15 mouse cellular contexts compared by ENCODE assay signal in genomic region chr16:36063315-36063714, GRCm38 (mm10). TPM values are rescaled to one million over a fixed set of nuclear protein-coding genes. Genes with fewer than 3 reads are reported as not detected.
A peak's percentile ranks its signal among the peaks of the same experiment; 100 is the strongest.
DNase-seq lines count a peak whose midpoint lies in the region; ATAC-seq and TF ChIP-seq lines count a peak whose summit lies in the region.
"Had no signal": no experiment of that assay in that cellular context is flagged by ENCODE, and none has a peak within 500 bp of the region (broad histone marks: within the 10 kb centered on the region; RNA-seq: fewer than 3 reads in every experiment).

No protein-coding gene starts in this region.

- H3K36me3 ChIP-seq in heart, embryonic 14.5 days (ENCODE audit: control insufficient read depth, insufficient read depth, low read length) = peaks cover 28% of the 10 kb centered on the region
- H3K36me3 ChIP-seq in liver, embryonic 11.5 days (ENCODE audit: control insufficient read depth, insufficient read depth, low read length) = peaks cover 3% of the 10 kb centered on the region; the same call in 1 of the 2 replicates
- H3K36me3 ChIP-seq in liver, postnatal 0 days (replicated peaks; ENCODE audit: insufficient read depth, low read length) = peaks cover 2% of the 10 kb centered on the region; the same call in 1 of the 2 replicates
- H3K36me3 ChIP-seq in liver, embryonic 15.5 days (replicated peaks) = peaks cover 11% of the 10 kb centered on the region; the same call in 1 of the 2 replicates

- no peak overlapping the region for H3K4me3 ChIP-seq in heart, embryonic 14.5 days (ENCODE audit: control insufficient read depth in 1 of 2, insufficient read depth in 1 of 2, low read depth in 1 of 2, low read length in 2 of 2)
- no peak overlapping the region for H3K4me3 ChIP-seq in liver, embryonic 11.5 days (ENCODE audit: low read depth, low read length)
- no peak overlapping the region for H3K4me3 ChIP-seq in liver, postnatal 0 days (ENCODE audit: low read depth, low read length)
- H3K4me3 ChIP-seq in liver, embryonic 15.5 days (replicated peaks) = no peak overlapping the region
- H3K4me3 ChIP-seq: embryonic facial prominence, embryonic 13.5 days had no signal

- no peaks in the 10 kb centered on the region for H3K9me3 ChIP-seq in heart, embryonic 14.5 days (ENCODE audit: control insufficient read depth, low read length)
- H3K9me3 ChIP-seq in liver, embryonic 11.5 days (ENCODE audit: control insufficient read depth, low read length) = no peaks in the 10 kb centered on the region
- no peaks in the 10 kb centered on the region for H3K9me3 ChIP-seq in liver, postnatal 0 days (ENCODE audit: low read length)
- no peaks in the 10 kb centered on the region for H3K9me3 ChIP-seq in liver, embryonic 15.5 days (replicated peaks)
- H3K9me3 ChIP-seq: embryonic facial prominence, embryonic 13.5 days had no signal

- no peak for ATAC-seq in heart, embryonic 14.5 days (ENCODE audit: insufficient number of reproducible peaks, insufficient read depth, low FRiP score, low read depth)
- ATAC-seq in liver, embryonic 11.5 days (replicated peaks; ENCODE audit: low FRiP score) = no peak
- no peak for ATAC-seq in liver, postnatal 0 days
- ATAC-seq in liver, embryonic 15.5 days (ENCODE audit: insufficient read depth) = no peak
- ATAC-seq in megakaryocyte, adult 5-6 weeks (ENCODE audit: poor library complexity, severe bottlenecking) = no peak

- H3K4me1 ChIP-seq in heart, embryonic 14.5 days (ENCODE audit: control insufficient read depth in 2 of 2, insufficient read depth in 2 of 2, low read length in 2 of 2) = peaks cover 27 to 74% of the 10 kb centered on the region in 2 experiments
- H3K4me1 ChIP-seq in liver, embryonic 11.5 days (replicated peaks; ENCODE audit: control insufficient read depth, insufficient read depth, low read length) = peaks cover 21% of the 10 kb centered on the region; the same call in 1 of the 2 replicates
- peaks cover 11% of the 10 kb centered on the region for H3K4me1 ChIP-seq in liver, postnatal 0 days (ENCODE audit: insufficient read depth)
- H3K4me1 ChIP-seq in liver, embryonic 15.5 days (replicated peaks) = peaks cover 39% of the 10 kb centered on the region

- H3K4me2 ChIP-seq in heart, embryonic 14.5 days (ENCODE audit: low read length) = no peak overlapping the region
- no peak overlapping the region for H3K4me2 ChIP-seq in liver, embryonic 11.5 days
- no peak overlapping the region for H3K4me2 ChIP-seq in liver, postnatal 0 days (ENCODE audit: low read depth, low read length)
- no peak overlapping the region for H3K4me2 ChIP-seq in liver, embryonic 15.5 days
- H3K4me2 ChIP-seq: embryonic facial prominence, embryonic 13.5 days had no signal

- DNase-seq in cerebellum, postnatal 25 days = peak; percentile 15 to 23
- no peak for DNase-seq in cerebellum, adult 11 months
- no peak for DNase-seq in heart, postnatal 10 days
- no peak for DNase-seq in liver, embryonic 11.5 days (ENCODE audit: low spot score)
- DNase-seq in liver, postnatal 0 days = no peak
- DNase-seq: cerebellum, adult 9-11 months; kidney, postnatal 10 days; layer of hippocampus, postnatal 36 days; midbrain, embryonic 14.5 days; right cerebral cortex, postnatal 14 days; thymus, adult 18-20 months had no signal

- TF ChIP-seq CTCF in liver, postnatal 0 days (IDR thresholded peaks at IDR 0.05; ENCODE audit: low read depth) = no peak

- H3K27me3 ChIP-seq in heart, embryonic 14.5 days (ENCODE audit: control insufficient read depth, insufficient read depth, low read length) = no peaks in the 10 kb centered on the region
- no peaks in the 10 kb centered on the region for H3K27me3 ChIP-seq in liver, embryonic 11.5 days (replicated peaks; ENCODE audit: control insufficient read depth, insufficient read depth, low read length)
- H3K27me3 ChIP-seq in liver, postnatal 0 days (ENCODE audit: insufficient read depth, low read length) = no peaks in the 10 kb centered on the region
- no peaks in the 10 kb centered on the region for H3K27me3 ChIP-seq in liver, embryonic 15.5 days
- H3K27me3 ChIP-seq: embryonic facial prominence, embryonic 13.5 days had no signal

- peak overlapping the region; percentile 47 to 73; a peak in 2 of 4 replicates for H3K27ac ChIP-seq in heart, embryonic 14.5 days (replicated peaks in 1 of 2; ENCODE audit: control insufficient read depth in 1 of 2, insufficient read depth in 1 of 2, low read depth in 2 of 2, low read length in 2 of 2)
- peak overlapping the region; percentile 48 for H3K27ac ChIP-seq in liver, embryonic 11.5 days (ENCODE audit: low read depth, low read length)
- H3K27ac ChIP-seq in liver, postnatal 0 days (ENCODE audit: low read depth) = no peak overlapping the region
- 0 out of 2 replicates have a peak overlapping the region, but pooled peaks have one; percentile 2 for H3K27ac ChIP-seq in liver, embryonic 15.5 days (replicated peaks)
- H3K27ac ChIP-seq: embryonic facial prominence, embryonic 13.5 days had no signal

- intact Hi-C loops in heart, postnatal 10 days (cut with DNase I) = no loop called here

- H3K9ac ChIP-seq in heart, embryonic 14.5 days (ENCODE audit: low read length) = peak overlapping the region; percentile 36
- H3K9ac ChIP-seq in liver, embryonic 11.5 days (ENCODE audit: low read depth, low read length) = no peak overlapping the region
- H3K9ac ChIP-seq in liver, postnatal 0 days (replicated peaks) = no peak overlapping the region
- no peak overlapping the region for H3K9ac ChIP-seq in liver, embryonic 15.5 days
- H3K9ac ChIP-seq: embryonic facial prominence, embryonic 13.5 days had no signal

- 67% methylated on average over 2 of the region's 2 CpGs for WGBS in heart, embryonic 14.5 days
- 81% methylated on average over 2 of the region's 2 CpGs for WGBS in liver, embryonic 11.5 days
- 82% methylated on average over 2 of the region's 2 CpGs for WGBS in liver, postnatal 0 days (ENCODE audit: insufficient replicate concordance)
- 78% methylated on average over 2 of the region's 2 CpGs for WGBS in liver, embryonic 15.5 days (ENCODE audit: insufficient replicate concordance)

- no peak for TF ChIP-seq EP300 in liver, postnatal 0 days (IDR thresholded peaks at IDR 0.05; ENCODE audit: low read depth)

RNA-seq across cellular contexts. Expression of gene Fam162a, which starts 8.1 kb away (rescaled TPM):
- 997 and 1,000 TPM in 2 replicates for polyA plus RNA-seq in heart, embryonic 14.5 days (2014; fragmentation: Nextera tagmentation; extraction: Ambion mirVana)
- 100 to 1,000 TPM; 205 to 214 TPM for total RNA-seq in heart, postnatal 10 days (2021)
- 493 and 545 TPM in 2 replicates for polyA plus RNA-seq in liver, embryonic 11.5 days (2014; fragmentation: Nextera tagmentation; extraction: Ambion mirVana)
- 176 and 193 TPM in 2 replicates for polyA plus RNA-seq in liver, postnatal 0 days (2015; fragmentation: Nextera tagmentation; extraction: Ambion mirVana)
- polyA plus RNA-seq in liver, embryonic 15.5 days (2015; fragmentation: Nextera tagmentation; extraction: Ambion mirVana) = 189 and 192 TPM in 2 replicates
- 42.3 and 54.9 TPM in 2 replicates for total RNA-seq in megakaryocyte, adult 5-6 weeks (2015)
- 32.4 and 33.1 TPM in 2 replicates for total RNA-seq in megakaryocyte, adult 5-6 weeks (2017)

RNA-seq across cellular contexts. Expression of gene Ccdc58, which starts 8.2 kb away (rescaled TPM):
- 76.2 and 77.5 TPM in 2 replicates for polyA plus RNA-seq in heart, embryonic 14.5 days (2014; fragmentation: Nextera tagmentation; extraction: Ambion mirVana)
- total RNA-seq in heart, postnatal 10 days (2021) = 10 to 100 TPM; 41.8 to 42.6 TPM
- polyA plus RNA-seq in liver, embryonic 11.5 days (2014; fragmentation: Nextera tagmentation; extraction: Ambion mirVana) = 121 and 137 TPM in 2 replicates
- 54.6 and 58.9 TPM in 2 replicates for polyA plus RNA-seq in liver, postnatal 0 days (2015; fragmentation: Nextera tagmentation; extraction: Ambion mirVana)
- 39.3 and 42.4 TPM in 2 replicates for polyA plus RNA-seq in liver, embryonic 15.5 days (2015; fragmentation: Nextera tagmentation; extraction: Ambion mirVana)
- 24.1 and 29.0 TPM in 2 replicates for total RNA-seq in megakaryocyte, adult 5-6 weeks (2015)
- total RNA-seq in megakaryocyte, adult 5-6 weeks (2017) = 26.9 and 31.5 TPM in 2 replicates

RNA-seq across cellular contexts. Expression of gene Wdr5b, which starts 22.3 kb away (rescaled TPM):
- polyA plus RNA-seq in heart, embryonic 14.5 days (2014; fragmentation: Nextera tagmentation; extraction: Ambion mirVana) = 7.8 and 7.9 TPM in 2 replicates
- total RNA-seq in heart, postnatal 10 days (2021) = 1 to 10 TPM; 4.4 to 5.6 TPM
- 4.6 and 6.3 TPM in 2 replicates for polyA plus RNA-seq in liver, embryonic 11.5 days (2014; fragmentation: Nextera tagmentation; extraction: Ambion mirVana)
- polyA plus RNA-seq in liver, postnatal 0 days (2015; fragmentation: Nextera tagmentation; extraction: Ambion mirVana) = 2.2 TPM in 2 replicates
- 2.3 and 2.5 TPM in 2 replicates for polyA plus RNA-seq in liver, embryonic 15.5 days (2015; fragmentation: Nextera tagmentation; extraction: Ambion mirVana)
- total RNA-seq in megakaryocyte, adult 5-6 weeks (2015) = 5.5 and 6.9 TPM in 2 replicates
- 11.7 and 12.0 TPM in 2 replicates for total RNA-seq in megakaryocyte, adult 5-6 weeks (2017)

Comparison
In these comparisons a context has a peak if more than half of its experiments do, and no peak if none do; other contexts are left out.
1. DNase-seq: peak in cerebellum, postnatal 25 days (2 of 2); none in cerebellum, adult 11 months (single experiment), heart, postnatal 10 days (0 of 2), liver, embryonic 11.5 days (single experiment) and liver, postnatal 0 days (single experiment).